Mouse (Mus musculus): ENCODE measurements around the gene Gprin3. TPM values are rescaled to one million over a fixed set of nuclear protein-coding genes. Genes with fewer than 3 reads are reported as not detected.
A peak's percentile ranks its signal among the peaks of the same experiment; 100 is the strongest.

The Gprin3 gene
- 0.14 TPM in 2 replicates for polyA plus RNA-seq (2015; fragmentation: Nextera tagmentation; extraction: Ambion mirVana)

GRCm38 (mm10) chr6:59425824-59426533 is at the start of gene Gprin3:
TSS of gene Gprin3 (minus strand) at chr6:59426294.
- peak; percentile 73 for ATAC-seq (ENCODE audit: insufficient read depth)
- Histone ChIP-seq H3K27ac (replicated peaks) (no peak within 1 kb of the TSS), H3K4me1 (replicated peaks) (peaks cover 5% of the 10 kb centered on the region; the same call in 1 of the 2 replicates), H3K4me2 (peak within 1 kb of the TSS; percentile 54), H3K36me3 (replicated peaks) (no peaks in the 10 kb centered on the region), H3K9ac (no peak within 1 kb of the TSS), H3K27me3 (no peaks in the 10 kb centered on the region), H3K9me3 (replicated peaks) (no peaks in the 10 kb centered on the region), H3K4me3 (replicated peaks) (peak within 1 kb of the TSS; percentile 46)
- 6% methylated on average over 34 of the region's 34 CpGs for whole genome bisulfite sequencing (ENCODE audit: insufficient replicate concordance)

DNA sequence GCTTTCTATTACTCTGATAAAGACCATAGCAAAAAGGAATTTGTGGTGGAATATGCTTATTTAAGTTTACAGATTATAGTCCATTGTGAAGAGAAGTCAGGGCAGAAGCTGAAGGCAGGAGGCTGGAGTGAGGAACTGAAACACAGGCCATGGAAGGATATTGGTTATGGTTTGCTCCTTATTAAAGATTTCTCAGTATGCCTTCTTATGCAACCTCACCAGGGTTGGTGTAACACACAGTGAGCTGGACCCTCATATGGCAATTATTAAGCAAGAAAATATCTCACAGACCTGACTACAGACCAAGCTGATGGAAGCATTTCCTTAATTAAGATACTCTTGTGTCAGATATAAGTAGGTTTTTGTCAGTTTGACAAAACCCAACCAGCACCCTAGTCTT is 32.8 kb upstream of the Gprin3 start:
- Histone ChIP-seq H3K27ac (replicated peaks) (no peak overlapping the region), H3K4me2 (no peak overlapping the region), H3K9ac (no peak overlapping the region), H3K36me3 (replicated peaks) (no peaks in the 10 kb centered on the region), H3K27me3 (no peaks in the 10 kb centered on the region), H3K9me3 (replicated peaks) (no peaks in the 10 kb centered on the region), H3K4me1 (replicated peaks) (no peaks in the 10 kb centered on the region), H3K4me3 (replicated peaks) (no peak overlapping the region)
- ATAC-seq (ENCODE audit: insufficient read depth), result no peak

DNA sequence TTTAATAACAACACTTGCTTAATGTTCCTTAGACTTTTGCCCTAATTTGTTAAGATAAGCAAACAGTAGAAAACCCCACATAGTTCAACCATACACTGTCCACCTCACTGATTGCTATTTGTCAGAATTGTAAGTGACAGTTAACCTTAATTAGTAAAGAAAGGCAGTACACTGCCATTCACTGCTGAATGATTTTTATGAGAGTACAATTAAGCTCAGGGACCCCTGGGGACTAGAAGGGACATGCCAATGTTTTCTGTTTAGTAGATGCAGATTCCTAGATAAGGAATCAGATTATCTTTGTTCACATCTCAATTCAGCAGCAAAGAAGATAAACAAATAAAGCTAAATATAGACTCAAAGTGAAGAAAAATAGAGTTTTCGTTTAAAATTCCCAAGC is 30.0 kb upstream of the Gprin3 start:
- WGBS (ENCODE audit: insufficient replicate concordance), result 47% methylated on average over 1 of the region's 1 CpGs
- no peak overlapping the region for H3K4me2 ChIP-seq
- H3K4me3 ChIP-seq (replicated peaks), result no peak overlapping the region
- no peaks in the 10 kb centered on the region for H3K9me3 ChIP-seq (replicated peaks)
- H3K9ac ChIP-seq, result no peak overlapping the region
- no peaks in the 10 kb centered on the region for H3K27me3 ChIP-seq
- no peak for ATAC-seq (ENCODE audit: insufficient read depth)
- H3K4me1 ChIP-seq (replicated peaks), result no peaks in the 10 kb centered on the region
- no peak overlapping the region for H3K27ac ChIP-seq (replicated peaks)
- no peaks in the 10 kb centered on the region for H3K36me3 ChIP-seq (replicated peaks)

- Histone ChIP-seq H3K36me3 (replicated peaks) (no peaks in the 10 kb centered on the region), H3K27ac (replicated peaks) (no peak overlapping the region), H3K4me2 (no peak overlapping the region), H3K4me3 (replicated peaks) (no peak overlapping the region), H3K27me3 (no peaks in the 10 kb centered on the region), H3K4me1 (replicated peaks) (no peaks in the 10 kb centered on the region), H3K9ac (no peak overlapping the region), H3K9me3 (replicated peaks) (no peaks in the 10 kb centered on the region)
- 52% methylated on average over 3 of the region's 3 CpGs for WGBS (ENCODE audit: insufficient replicate concordance)
- ATAC-seq (ENCODE audit: insufficient read depth), result no peak
These were observed 25.3 kb upstream of the Gprin3 start for GRCm38 (mm10) chr6:59451348-59451747.

DNA sequence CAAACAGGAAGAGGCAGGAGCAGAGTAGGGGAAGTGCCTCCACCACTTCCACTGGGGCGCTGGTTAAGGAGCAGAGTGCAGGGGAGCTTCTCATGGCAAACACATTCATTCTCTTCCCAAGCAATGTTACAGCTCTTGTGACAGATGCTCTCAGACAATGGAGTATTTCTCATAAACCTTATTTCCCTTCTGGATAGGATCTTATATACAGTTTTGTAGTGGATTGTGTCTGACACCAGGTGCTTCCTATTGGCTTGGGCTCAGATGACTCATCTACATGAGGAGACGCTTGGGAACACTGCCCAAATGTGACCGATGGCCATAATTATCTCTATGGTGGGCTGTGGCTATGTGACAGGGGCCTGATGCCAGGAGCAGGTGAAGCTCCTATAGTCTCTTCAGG is 19.0 kb upstream of the Gprin3 start:
- no peaks in the 10 kb centered on the region for H3K9me3 ChIP-seq (replicated peaks)
- H3K27ac ChIP-seq (replicated peaks), result no peak overlapping the region
- WGBS (ENCODE audit: insufficient replicate concordance), result 35% methylated on average over 3 of the region's 3 CpGs
- no peak overlapping the region for H3K9ac ChIP-seq
- H3K4me1 ChIP-seq (replicated peaks), result no peaks in the 10 kb centered on the region
- ATAC-seq (ENCODE audit: insufficient read depth), result no peak
- H3K27me3 ChIP-seq, result no peaks in the 10 kb centered on the region
- no peak overlapping the region for H3K4me3 ChIP-seq (replicated peaks)
- no peaks in the 10 kb centered on the region for H3K36me3 ChIP-seq (replicated peaks)
- no peak overlapping the region for H3K4me2 ChIP-seq

GRCm38 (mm10) chr6:59435906-59436305 is 9.8 kb upstream of the Gprin3 start:
- Histone ChIP-seq H3K27ac (replicated peaks) (no peak overlapping the region), H3K9ac (no peak overlapping the region), H3K9me3 (replicated peaks) (no peaks in the 10 kb centered on the region), H3K4me3 (replicated peaks) (no peak overlapping the region), H3K4me1 (replicated peaks) (no peaks in the 10 kb centered on the region), H3K4me2 (no peak overlapping the region), H3K36me3 (replicated peaks) (no peaks in the 10 kb centered on the region), H3K27me3 (no peaks in the 10 kb centered on the region)
- ATAC-seq (ENCODE audit: insufficient read depth), result no peak
- WGBS (ENCODE audit: insufficient replicate concordance), result 31% methylated on average over 3 of the region's 3 CpGs

DNA sequence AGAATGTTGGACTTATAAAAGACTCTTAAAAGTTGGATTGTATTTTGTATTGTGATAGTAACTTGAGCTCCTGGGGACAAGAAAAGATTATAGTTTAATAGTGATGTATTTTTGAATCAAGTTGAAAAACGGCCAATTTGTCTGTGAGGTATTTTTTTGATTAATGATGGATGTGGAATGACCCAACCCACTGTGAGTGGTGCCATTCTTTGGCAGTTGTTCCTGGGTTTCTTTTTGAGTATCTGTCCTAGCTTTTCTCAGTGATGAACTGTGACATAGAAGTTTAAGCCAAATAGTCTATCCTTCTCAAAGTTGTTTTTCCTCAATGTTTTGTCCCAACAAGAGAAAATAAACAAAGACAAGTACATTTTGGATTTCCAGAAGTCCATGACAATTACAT is 7.0 kb upstream of the Gprin3 start:
- Histone ChIP-seq H3K9me3 (replicated peaks) (no peaks in the 10 kb centered on the region), H3K4me2 (no peak overlapping the region), H3K9ac (no peak overlapping the region), H3K27ac (replicated peaks) (no peak overlapping the region), H3K36me3 (replicated peaks) (no peaks in the 10 kb centered on the region), H3K4me3 (replicated peaks) (no peak overlapping the region), H3K27me3 (no peaks in the 10 kb centered on the region), H3K4me1 (replicated peaks) (no peaks in the 10 kb centered on the region)
- no peak for ATAC-seq (ENCODE audit: insufficient read depth)
- 41% methylated on average over 1 of the region's 1 CpGs for WGBS (ENCODE audit: insufficient replicate concordance)

DNA sequence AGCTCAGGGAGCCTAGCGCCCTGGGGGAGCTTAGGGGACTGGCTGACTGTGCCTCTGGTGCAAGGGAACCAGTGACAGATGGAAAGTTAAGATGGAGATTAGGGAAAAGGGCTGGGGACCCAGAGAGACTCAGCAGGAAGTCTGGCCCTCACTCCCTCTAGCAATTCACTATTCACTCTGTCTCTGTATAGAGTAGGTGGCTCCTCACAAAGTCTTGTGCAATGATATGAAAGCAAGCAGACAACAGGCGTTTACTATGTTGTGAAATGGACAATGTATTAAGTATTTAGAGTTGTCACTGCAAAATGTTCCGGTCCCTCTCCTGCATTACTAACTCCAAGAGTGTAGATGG is 416 bp upstream of the Gprin3 start:
- WGBS (ENCODE audit: insufficient replicate concordance), result 34% methylated on average over 3 of the region's 3 CpGs
- ATAC-seq (ENCODE audit: insufficient read depth), result peak; percentile 41
- H3K4me3 ChIP-seq (replicated peaks), result peak overlapping the region; percentile 46
- no peak overlapping the region for H3K9ac ChIP-seq
- H3K27me3 ChIP-seq, result no peaks in the 10 kb centered on the region
- H3K4me1 ChIP-seq (replicated peaks), result peaks cover 5% of the 10 kb centered on the region; the same call in 1 of the 2 replicates
- H3K4me2 ChIP-seq, result peak overlapping the region; percentile 54
- H3K27ac ChIP-seq (replicated peaks), result no peak overlapping the region
- H3K36me3 ChIP-seq (replicated peaks), result no peaks in the 10 kb centered on the region
- H3K9me3 ChIP-seq (replicated peaks), result no peaks in the 10 kb centered on the region

GRCm38 (mm10) chr6:59424871-59425740 is 988 bp downstream of the Gprin3 start:
- Histone ChIP-seq H3K27ac (replicated peaks) (no peak overlapping the region), H3K4me2 (no peak overlapping the region), H3K9me3 (replicated peaks) (no peaks in the 10 kb centered on the region), H3K4me1 (replicated peaks) (peaks cover 5% of the 10 kb centered on the region; the same call in 1 of the 2 replicates), H3K9ac (no peak overlapping the region), H3K4me3 (replicated peaks) (no peak overlapping the region), H3K36me3 (replicated peaks) (no peaks in the 10 kb centered on the region), H3K27me3 (no peaks in the 10 kb centered on the region)
- ATAC-seq (ENCODE audit: insufficient read depth), result no peak
- 48% methylated on average over 10 of the region's 10 CpGs for WGBS (ENCODE audit: insufficient replicate concordance)

GRCm38 (mm10) chr6:59423836-59424235 is 2.3 kb downstream of the Gprin3 start:
- Histone ChIP-seq H3K4me3 (replicated peaks) (no peak overlapping the region), H3K27me3 (no peaks in the 10 kb centered on the region), H3K36me3 (replicated peaks) (no peaks in the 10 kb centered on the region), H3K9me3 (replicated peaks) (no peaks in the 10 kb centered on the region), H3K4me1 (replicated peaks) (peaks cover 5% of the 10 kb centered on the region; the same call in 1 of the 2 replicates), H3K27ac (replicated peaks) (no peak overlapping the region), H3K4me2 (no peak overlapping the region), H3K9ac (no peak overlapping the region)
- ATAC-seq (ENCODE audit: insufficient read depth), result no peak
- 28% methylated on average over 1 of the region's 1 CpGs for WGBS (ENCODE audit: insufficient replicate concordance)

DNA sequence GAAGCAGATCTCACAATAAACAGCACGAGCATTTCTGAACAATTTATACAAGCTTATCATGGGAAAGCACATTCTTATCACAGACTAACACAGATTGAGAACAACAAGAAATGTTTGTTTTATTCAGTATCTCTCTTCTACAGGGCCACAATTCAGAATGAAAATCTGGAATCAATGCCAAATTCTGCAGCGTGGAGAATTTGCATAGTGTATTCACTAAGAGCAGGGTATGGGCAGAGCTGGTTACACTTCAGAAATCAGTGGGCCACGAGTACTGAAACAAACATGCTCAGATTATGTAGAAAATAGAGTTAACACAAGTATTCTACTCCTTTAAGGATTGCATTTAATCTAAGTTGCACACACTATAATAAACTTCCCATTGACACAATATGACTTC is 6.8 kb downstream of the Gprin3 start:
- Histone ChIP-seq H3K4me3 (replicated peaks) (no peak overlapping the region), H3K9me3 (replicated peaks) (no peaks in the 10 kb centered on the region), H3K27me3 (no peaks in the 10 kb centered on the region), H3K9ac (no peak overlapping the region), H3K36me3 (replicated peaks) (no peaks in the 10 kb centered on the region), H3K4me2 (no peak overlapping the region), H3K27ac (replicated peaks) (no peak overlapping the region), H3K4me1 (replicated peaks) (no peaks in the 10 kb centered on the region)
- no peak for ATAC-seq (ENCODE audit: insufficient read depth)
- whole genome bisulfite sequencing (ENCODE audit: insufficient replicate concordance), result 35% methylated on average over 3 of the region's 3 CpGs

All from liver, embryonic 15.5 days (tissue).